Mouse (Mus musculus) thymus, postnatal 0 days (tissue): ENCODE results near the gene Olfr77. TPM values are rescaled to one million over a fixed set of nuclear protein-coding genes. Genes with fewer than 3 reads are reported as not detected.

Experiments
- DNase-seq: peaks from one replicate; pipeline ENCODE4 v3.0.0-alpha.2; 2015; ENCODE audit warnings: low spot score
- polyA plus RNA-seq: library from polyadenylated mRNA; unstranded; fragments of >200 nt; fragmentation: Nextera tagmentation; extraction: Ambion mirVana; gene quantifications from 2 replicates; pipeline ENCODE4 v1.2.1, GENCODE M21; 2015

Gene Olfr77
- 0.38 and 0.46 TPM in 2 replicates for polyA plus RNA-seq

DNA sequence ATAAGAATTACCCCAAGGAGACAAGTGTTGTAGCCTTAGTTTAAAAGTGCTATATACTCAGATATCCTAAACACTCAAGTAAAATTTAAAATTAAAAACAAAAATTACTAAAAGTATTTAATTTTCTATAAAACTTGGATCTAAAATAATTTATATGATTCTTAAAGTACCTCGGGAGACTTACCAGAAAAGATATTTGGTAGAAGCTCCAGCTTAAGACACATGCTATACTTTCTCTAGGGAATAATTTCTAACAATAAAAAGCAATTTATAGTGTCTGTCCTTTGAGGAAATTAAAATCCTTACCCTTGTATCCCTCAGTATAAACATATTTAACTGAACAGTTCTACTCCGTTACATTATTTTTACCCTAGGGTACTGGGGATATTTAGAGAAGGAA lies at the start of gene Olfr77:
Gene Olfr77, plus strand, starts transcription at position 301 of the 400 bp plus-strand sequence.
- DNase-seq: no peak

DNA sequence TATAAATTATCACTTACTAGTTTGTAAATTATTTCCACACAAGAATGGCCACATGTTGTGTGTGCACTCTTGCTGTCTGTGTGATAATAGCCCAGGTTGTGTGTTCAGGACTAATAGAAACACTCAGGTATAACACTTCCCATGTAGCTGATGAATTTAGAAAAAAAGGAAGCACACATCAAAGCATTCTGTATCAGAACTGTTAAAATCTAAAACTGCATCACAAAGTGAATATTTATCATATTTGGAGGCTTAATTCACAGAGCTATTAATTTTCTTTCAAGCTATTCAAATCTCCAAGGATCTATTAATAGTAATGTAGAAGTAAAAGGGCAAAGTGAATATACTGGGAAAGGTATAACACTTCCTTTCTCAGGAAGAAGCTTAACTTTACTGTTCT lies 28.8 kb upstream of the Olfr77 start, which contains the start of gene Olfr862:
Gene Olfr862, minus strand, starts transcription at position 101 of the 400 bp plus-strand sequence.
- no peak for DNase-seq

DNA sequence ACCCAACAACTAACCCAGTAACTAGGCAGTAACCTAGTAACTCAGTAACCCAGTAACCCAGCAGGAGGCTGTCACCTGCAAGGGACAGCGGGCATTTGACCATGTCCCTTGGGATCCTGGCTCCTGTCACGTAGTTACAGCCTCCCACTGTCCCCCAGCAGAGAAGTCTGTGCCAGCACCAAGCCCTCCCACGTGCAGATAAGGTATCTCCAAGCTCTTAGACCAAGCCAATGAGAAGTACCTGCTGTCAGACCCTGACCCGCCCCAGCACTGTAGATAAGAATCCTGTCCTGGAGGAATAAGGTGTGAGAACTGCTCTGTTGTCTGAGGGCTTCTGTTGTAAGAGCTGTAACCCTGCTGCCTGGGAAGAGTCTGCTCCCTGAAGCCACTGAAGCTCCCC lies 5.5 kb upstream of the Olfr77 start:
- no peak for DNase-seq

Other genes starting within 250 kb of the Olfr77 start
- not detected in 2 replicates for gene Olfr857, start 207.4 kb upstream of the Olfr77 start, polyA plus RNA-seq
- not detected in 2 replicates for gene Olfr58, start 136.6 kb upstream of the Olfr77 start, polyA plus RNA-seq
- not detected in 2 replicates for gene Olfr859, start 112.0 kb upstream of the Olfr77 start, polyA plus RNA-seq
- not detected in 2 replicates for gene Olfr860, start 67.1 kb upstream of the Olfr77 start, polyA plus RNA-seq
- gene Olfr862, start 28.9 kb upstream of the Olfr77 start, polyA plus RNA-seq: not detected in 2 replicates
- not detected in 2 replicates for gene Olfr866, start 111.2 kb downstream of the Olfr77 start, polyA plus RNA-seq
- gene Olfr867, start 140.7 kb downstream of the Olfr77 start, polyA plus RNA-seq: not detected in 2 replicates
- not detected in 2 replicates for gene Olfr868, start 181.8 kb downstream of the Olfr77 start, polyA plus RNA-seq
- not detected in 2 replicates for gene Olfr869, start 212.1 kb downstream of the Olfr77 start, polyA plus RNA-seq